Comparison of ENCODE assay signal across 10 mouse cellular contexts in the genomic region with DNA sequence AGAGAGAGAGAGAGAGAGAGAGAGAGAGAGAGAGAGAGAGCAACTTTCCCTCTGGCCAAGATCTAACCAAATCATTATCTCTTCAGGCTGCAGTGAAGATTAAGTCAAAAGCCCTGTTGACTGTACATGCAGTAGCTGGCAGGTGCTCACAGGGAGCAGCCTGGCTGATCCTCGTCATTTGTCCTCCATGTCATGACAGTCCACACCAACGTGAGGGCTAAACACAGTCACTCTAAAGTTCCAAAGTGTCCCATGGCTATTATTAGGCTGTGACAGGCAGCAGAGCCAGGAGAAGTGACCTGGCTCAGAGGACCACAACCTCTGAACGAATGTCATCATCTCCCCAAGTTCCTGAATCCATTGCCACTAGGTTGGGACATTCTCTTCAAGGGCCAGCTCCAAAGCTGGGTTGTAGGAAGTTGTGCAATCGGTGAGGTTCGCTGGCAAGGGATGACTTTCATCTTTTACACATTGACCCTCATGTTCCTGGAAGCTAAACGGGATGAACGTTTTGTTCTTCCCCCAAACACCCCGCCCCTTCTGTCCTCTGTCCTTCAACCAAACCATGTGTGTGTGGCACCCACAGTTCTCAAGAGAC.
A peak's percentile ranks its signal among the peaks of the same experiment; 100 is the strongest.
DNase-seq lines count a peak whose midpoint lies in the region; ATAC-seq and TF ChIP-seq lines count a peak whose summit lies in the region.
"Had no signal": no experiment of that assay in that cellular context is flagged by ENCODE, and none has a peak within 500 bp of the region (broad histone marks: within the 10 kb centered on the region; RNA-seq: fewer than 3 reads in every experiment).

No protein-coding gene starts in this region.

- H3K36me3 ChIP-seq in intestine, postnatal 0 days (ENCODE audit: control insufficient read depth, insufficient read depth): no peaks in the 10 kb centered on the region
- peaks cover 4% of the 10 kb centered on the region for H3K36me3 ChIP-seq in megakaryocyte, embryonic 14.5 days (replicated peaks; ENCODE audit: low read length)
- no peaks in the 10 kb centered on the region for H3K36me3 ChIP-seq in midbrain, embryonic 15.5 days (replicated peaks)
- H3K36me3 ChIP-seq in embryonic facial prominence, embryonic 10.5 days (replicated peaks): no peaks in the 10 kb centered on the region
- H3K36me3 ChIP-seq: embryonic facial prominence, embryonic 15.5 days had no signal

- ATAC-seq in intestine, postnatal 0 days: 0 out of 2 replicates have a peak, but pooled peaks have one; percentile 22
- no peak for ATAC-seq in midbrain, embryonic 15.5 days (replicated peaks)

- H3K4me2 ChIP-seq in intestine, postnatal 0 days (replicated peaks; ENCODE audit: low read depth): no peak overlapping the region
- H3K4me2 ChIP-seq in midbrain, embryonic 15.5 days: no peak overlapping the region
- H3K4me2 ChIP-seq: embryonic facial prominence, embryonic 15.5 days had no signal

- H3K9me3 ChIP-seq in intestine, postnatal 0 days (ENCODE audit: control insufficient read depth): no peaks in the 10 kb centered on the region
- 0 out of 2 replicates have a peak, but pooled peaks cover 2% of the 10 kb centered on the region for H3K9me3 ChIP-seq in megakaryocyte, embryonic 14.5 days
- no peaks in the 10 kb centered on the region for H3K9me3 ChIP-seq in midbrain, embryonic 15.5 days
- no peaks in the 10 kb centered on the region for H3K9me3 ChIP-seq in embryonic facial prominence, embryonic 10.5 days
- H3K9me3 ChIP-seq: embryonic facial prominence, embryonic 15.5 days had no signal

- intact Hi-C loops in gastrocnemius, postnatal 36 days (cut with DNase I): loop anchor here (2.0 kb wide), 1 partner anchor 70 kb away; no protein-coding TSS in a partner anchor

- no peak overlapping the region for H3K4me3 ChIP-seq in intestine, postnatal 0 days (ENCODE audit: low read depth, low read length)
- peak overlapping the region; percentile 16 for H3K4me3 ChIP-seq in megakaryocyte, embryonic 14.5 days (replicated peaks)
- no peak overlapping the region for H3K4me3 ChIP-seq in midbrain, embryonic 15.5 days
- H3K4me3 ChIP-seq in embryonic facial prominence, embryonic 10.5 days: no peak overlapping the region
- H3K4me3 ChIP-seq: embryonic facial prominence, embryonic 15.5 days had no signal

- no peak overlapping the region for H3K27ac ChIP-seq in intestine, postnatal 0 days (ENCODE audit: low read depth, low read length)
- no peak overlapping the region for H3K27ac ChIP-seq in midbrain, embryonic 15.5 days
- H3K27ac ChIP-seq in embryonic facial prominence, embryonic 10.5 days (replicated peaks): no peak overlapping the region

- no peak for TF ChIP-seq CTCF in intestine, postnatal 0 days (IDR thresholded peaks at IDR 0.05; ENCODE audit: low read depth)

- 0 out of 2 replicates have a peak, but pooled peaks cover 4% of the 10 kb centered on the region for H3K4me1 ChIP-seq in intestine, postnatal 0 days (replicated peaks; ENCODE audit: control insufficient read depth, insufficient read depth, low read length)
- H3K4me1 ChIP-seq in megakaryocyte, embryonic 14.5 days: peaks cover 74% of the 10 kb centered on the region
- no peaks in the 10 kb centered on the region for H3K4me1 ChIP-seq in midbrain, embryonic 15.5 days
- peaks cover 18% of the 10 kb centered on the region for H3K4me1 ChIP-seq in embryonic facial prominence, embryonic 10.5 days
- H3K4me1 ChIP-seq: embryonic facial prominence, embryonic 15.5 days had no signal

- 51% methylated on average over 8 of the region's 8 CpGs for WGBS in intestine, postnatal 0 days
- 79% methylated on average over 8 of the region's 8 CpGs for WGBS in midbrain, embryonic 15.5 days
- 81% methylated on average over 8 of the region's 8 CpGs for WGBS in embryonic facial prominence, embryonic 10.5 days

- H3K9ac ChIP-seq in intestine, postnatal 0 days (ENCODE audit: low read depth, low read length): no peak overlapping the region
- no peak overlapping the region for H3K9ac ChIP-seq in midbrain, embryonic 15.5 days
- H3K9ac ChIP-seq: embryonic facial prominence, embryonic 15.5 days had no signal

- no peaks in the 10 kb centered on the region for H3K27me3 ChIP-seq in intestine, postnatal 0 days (replicated peaks; ENCODE audit: control insufficient read depth, insufficient read depth, low read length)
- H3K27me3 ChIP-seq in megakaryocyte, embryonic 14.5 days (replicated peaks): peaks cover 8% of the 10 kb centered on the region
- H3K27me3 ChIP-seq in midbrain, embryonic 15.5 days (replicated peaks): no peaks in the 10 kb centered on the region
- 0 out of 2 replicates have a peak, but pooled peaks cover 4% of the 10 kb centered on the region for H3K27me3 ChIP-seq in embryonic facial prominence, embryonic 10.5 days (replicated peaks; ENCODE audit: low read depth, poor library complexity, severe bottlenecking)
- H3K27me3 ChIP-seq: embryonic facial prominence, embryonic 15.5 days had no signal

- peak; percentile 90 for DNase-seq in gastrocnemius, adult 18-20 months (ENCODE audit: low spot score)
- no peak for DNase-seq in gastrocnemius, postnatal 10 days
- peak; percentile 50 to 55 for DNase-seq in gastrocnemius, postnatal 36 days
- no peak for DNase-seq in embryonic facial prominence, embryonic 10.5 days (ENCODE audit: low spot score)
- DNase-seq in right cerebral cortex, postnatal 36 days (ENCODE audit: low spot score in 2 of 2): no peak
- DNase-seq: midbrain, embryonic 14.5 days had no signal

Comparison
In these comparisons a context has a peak if more than half of its experiments do, and no peak if none do; other contexts are left out.
1. DNase-seq: peak in gastrocnemius, adult 18-20 months (single experiment) and gastrocnemius, postnatal 36 days (2 of 2); none in gastrocnemius, postnatal 10 days (single experiment), embryonic facial prominence, embryonic 10.5 days (single experiment) and right cerebral cortex, postnatal 36 days (0 of 2).